Mouse (Mus musculus) left cerebral cortex, adult 11 months (tissue): ENCODE data around the gene Mlkl.
A peak's percentile ranks its signal among the peaks of the same experiment; 100 is the strongest.

ENCODE experiments used
- DNase-seq: peaks from one replicate; pipeline ENCODE4 v3.0.0; 2022; ENCODE audit warnings: low spot score

The Mlkl gene

GRCm38 (mm10) chr8:111337890-111338347, at the start of gene Mlkl:
Gene Mlkl, minus strand, starts transcription at chr8:111338177.
- no peak for DNase-seq

- DNase-seq, result no peak
These were observed 47.9 kb upstream of the Mlkl start for GRCm38 (mm10) chr8:111385915-111386314.

GRCm38 (mm10) chr8:111384628-111385027, 46.7 kb upstream of the Mlkl start:
- no peak for DNase-seq

- DNase-seq, result peak; percentile 46
These were observed 37.2 kb upstream of the Mlkl start for GRCm38 (mm10) chr8:111375192-111375591.

- DNase-seq, result no peak
These were observed 31.7 kb upstream of the Mlkl start for GRCm38 (mm10) chr8:111369711-111370110.

- DNase-seq, result no peak
These were observed 29.4 kb upstream of the Mlkl start for GRCm38 (mm10) chr8:111367350-111367749.

GRCm38 (mm10) chr8:111366610-111367234, 28.7 kb upstream of the Mlkl start:
- DNase-seq, result no peak

GRCm38 (mm10) chr8:111363489-111363888, 25.5 kb upstream of the Mlkl start:
- DNase-seq, result no peak

- no peak for DNase-seq
These were observed 22.7 kb upstream of the Mlkl start for GRCm38 (mm10) chr8:111360579-111361209.

- DNase-seq, result no peak
These were observed 22.0 kb upstream of the Mlkl start for GRCm38 (mm10) chr8:111359936-111360335.

GRCm38 (mm10) chr8:111358905-111359304, 20.9 kb upstream of the Mlkl start:
- DNase-seq, result no peak

- DNase-seq, result no peak
These were observed 19.5 kb upstream of the Mlkl start for GRCm38 (mm10) chr8:111357433-111357832.

- DNase-seq, result peak; percentile 68
These were observed 15.5 kb upstream of the Mlkl start for GRCm38 (mm10) chr8:111353497-111353896.

- no peak for DNase-seq
These were observed 14.3 kb upstream of the Mlkl start for GRCm38 (mm10) chr8:111352289-111352688.

GRCm38 (mm10) chr8:111350577-111350976, 12.6 kb upstream of the Mlkl start:
- DNase-seq, result no peak

GRCm38 (mm10) chr8:111343225-111343624, 5.2 kb upstream of the Mlkl start:
- DNase-seq, result peak; percentile 68

GRCm38 (mm10) chr8:111340186-111340585, 2.2 kb upstream of the Mlkl start:
- DNase-seq, result no peak

GRCm38 (mm10) chr8:111338370-111339208, 612 bp upstream of the Mlkl start:
- DNase-seq, result no peak

GRCm38 (mm10) chr8:111337311-111337889, 577 bp downstream of the Mlkl start:
- no peak for DNase-seq

- no peak for DNase-seq
These were observed 1.3 kb downstream of the Mlkl start for GRCm38 (mm10) chr8:111336692-111337091.

- no peak for DNase-seq
These were observed 12.7 kb downstream of the Mlkl start for GRCm38 (mm10) chr8:111325222-111325790.

- DNase-seq, result no peak
These were observed 23.2 kb downstream of the Mlkl start for GRCm38 (mm10) chr8:111314729-111315128.
